Mouse (Mus musculus) frontal cortex, adult 2 months (tissue): ENCODE measurements at regions not wholly inside any gene's neighbourhood (a gene's known extent, or its start where the extent isn't known, plus 50 kb on each side); places are given as distances from the start of the nearest gene placed in this dataset.

ENCODE experiments used
- DNase-seq, 2 experiments: peaks; one replicate each; pipeline ENCODE4 v3.0.0; 2022; ENCODE audit warnings: low spot score in 1 of 2; ENCODE audit errors: extremely low spot score in 1 of 2

DNA sequence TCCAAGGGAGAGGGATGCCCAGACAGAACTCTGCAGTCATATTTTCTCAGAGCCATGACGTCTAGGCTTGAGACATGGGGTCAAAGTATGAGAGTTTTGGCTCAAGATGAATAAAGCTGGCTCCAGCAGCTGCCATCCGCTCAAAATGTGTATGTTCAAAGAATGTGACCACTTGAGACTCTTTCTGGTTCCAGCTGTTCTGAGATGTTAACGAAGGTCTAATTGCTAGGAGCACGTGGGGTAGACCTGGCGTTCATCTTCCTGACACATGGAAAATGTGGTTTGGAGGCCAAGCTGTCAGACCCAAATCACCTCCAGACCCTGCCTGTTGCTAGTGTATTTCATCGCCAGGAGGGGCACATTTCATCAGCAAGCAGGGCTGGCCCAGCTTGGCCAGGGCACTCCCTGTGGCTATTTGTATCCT lies 58.9 kb upstream of the Ankrd1 start:
- no peak for DNase-seq

DNA sequence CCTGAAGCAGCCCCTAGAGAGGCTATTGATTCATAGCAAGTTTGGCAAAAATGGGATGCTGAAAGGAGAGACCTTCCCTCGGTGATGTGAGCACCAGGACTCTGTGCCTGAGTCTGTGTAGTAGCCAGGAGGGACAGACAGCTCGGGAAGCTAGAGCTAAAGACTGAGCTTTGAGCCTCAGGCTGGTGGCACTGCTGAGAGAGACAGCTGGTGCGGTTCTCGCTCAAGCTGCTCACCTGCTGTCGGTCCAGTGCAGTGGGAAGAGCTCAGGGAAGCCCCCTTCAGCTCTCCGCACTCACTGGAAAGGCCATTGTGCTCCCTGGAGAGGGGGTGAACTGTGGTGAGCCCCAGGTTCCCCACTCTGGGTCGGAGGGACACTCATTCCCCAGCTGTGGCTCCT lies 60.4 kb upstream of the Ankrd1 start:
- no peak for DNase-seq

GRCm38 (mm10) chr19:36181535-36181934 lies 61.6 kb upstream of the Ankrd1 start:
- DNase-seq: no peak

DNA sequence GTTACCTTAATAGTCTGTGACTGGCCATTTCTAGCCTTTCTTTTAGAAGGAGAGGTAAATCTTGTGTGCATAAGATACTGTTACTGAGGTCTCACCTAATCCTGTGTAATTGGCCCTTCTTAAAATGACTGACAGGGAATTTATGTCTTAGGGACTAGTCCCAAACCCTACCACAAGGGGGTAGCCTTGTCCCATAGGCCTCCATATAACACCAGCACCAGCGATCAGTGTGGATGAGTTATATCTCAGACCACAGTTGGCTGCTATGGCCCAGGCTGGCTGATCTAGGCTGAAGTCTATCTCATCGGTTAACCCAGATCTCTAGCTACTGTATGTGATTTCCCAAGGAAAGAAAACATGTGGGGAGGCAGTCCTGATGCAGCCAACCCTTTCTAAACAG lies 63.2 kb upstream of the Ankrd1 start:
- peak; percentile 50 to 87 for DNase-seq

GRCm38 (mm10) chr19:36189662-36190061 lies 69.8 kb upstream of the Ankrd1 start:
- DNase-seq: no peak

DNA sequence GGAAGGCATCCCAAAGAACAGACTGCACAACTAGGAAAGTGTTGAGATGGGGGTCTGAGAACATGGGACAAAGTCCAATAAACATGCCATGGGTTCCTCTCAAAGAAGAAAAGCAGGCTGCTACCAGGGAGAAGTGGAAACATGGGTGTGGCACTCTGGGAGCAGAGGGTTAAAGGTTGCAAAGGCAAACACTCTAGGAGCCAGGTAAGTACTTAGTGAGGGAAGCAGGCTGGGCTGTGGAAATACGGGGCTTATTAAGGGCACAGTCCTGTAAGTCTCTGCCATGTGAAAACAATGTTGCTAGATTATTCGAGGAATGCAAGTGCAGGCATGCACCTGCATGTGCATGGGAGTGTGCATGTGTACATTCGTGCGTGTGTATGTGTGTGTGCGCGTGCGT lies 71.7 kb upstream of the Ankrd1 start:
- no peak for DNase-seq

- no peak for DNase-seq
Observed at GRCm38 (mm10) chr19:36204269-36204668, 84.4 kb upstream of the Ankrd1 start.

GRCm38 (mm10) chr19:36204965-36205718 lies 85.2 kb upstream of the Ankrd1 start:
- no peak for DNase-seq

GRCm38 (mm10) chr19:36207735-36208288 lies 87.9 kb upstream of the Ankrd1 start:
- DNase-seq: peak in 1 of 2 experiments; percentile 26

GRCm38 (mm10) chr19:36208419-36208818 lies 88.5 kb upstream of the Ankrd1 start:
- DNase-seq: peak in 1 of 2 experiments; percentile 33

- peak in 1 of 2 experiments; percentile 30 for DNase-seq
Observed at GRCm38 (mm10) chr19:36213461-36213860, 93.6 kb upstream of the Ankrd1 start.

DNA sequence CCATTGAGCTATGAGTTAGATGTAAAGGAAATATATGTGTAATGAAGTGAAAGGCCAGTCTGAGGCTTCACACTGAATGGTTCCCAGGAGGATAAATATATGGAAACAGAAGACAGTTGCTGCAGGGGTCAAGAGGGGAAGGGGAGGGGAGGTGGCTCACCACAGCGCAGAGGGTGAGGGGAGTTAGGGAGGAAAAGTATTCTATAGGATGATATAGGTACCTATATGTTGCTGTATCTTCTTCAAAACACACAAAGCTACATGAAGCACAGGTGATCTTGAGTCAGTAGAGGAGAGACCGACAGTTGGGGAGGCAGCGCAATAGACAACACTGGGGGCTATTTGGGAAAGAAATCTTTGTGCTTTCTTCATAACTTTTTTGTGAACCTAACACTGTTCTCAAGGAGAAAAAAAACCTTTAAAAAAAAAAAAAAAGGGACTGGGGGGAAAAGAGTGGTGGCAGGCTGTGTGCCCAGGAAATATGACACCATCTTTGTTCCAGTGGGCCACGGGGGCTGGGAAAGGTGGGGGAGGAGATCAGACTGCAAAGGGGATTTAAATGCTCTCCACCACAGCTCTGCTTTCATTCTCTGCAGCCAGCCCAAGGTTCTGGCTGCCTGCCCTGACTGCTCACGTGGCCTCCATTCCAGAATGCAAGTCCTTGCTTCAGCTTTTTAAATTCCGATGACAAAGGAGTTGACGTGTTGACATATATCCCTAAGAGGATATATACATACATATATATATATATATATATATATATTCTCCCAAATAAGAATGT lies 94.5 kb upstream of the Ankrd1 start:
- peak in 1 of 2 experiments; percentile 75 for DNase-seq

- DNase-seq: no peak
Observed at GRCm38 (mm10) chr19:36217177-36217576, 97.3 kb upstream of the Ankrd1 start.

GRCm38 (mm10) chr19:36217605-36218004 lies 97.7 kb upstream of the Ankrd1 start:
- DNase-seq: no peak

DNA sequence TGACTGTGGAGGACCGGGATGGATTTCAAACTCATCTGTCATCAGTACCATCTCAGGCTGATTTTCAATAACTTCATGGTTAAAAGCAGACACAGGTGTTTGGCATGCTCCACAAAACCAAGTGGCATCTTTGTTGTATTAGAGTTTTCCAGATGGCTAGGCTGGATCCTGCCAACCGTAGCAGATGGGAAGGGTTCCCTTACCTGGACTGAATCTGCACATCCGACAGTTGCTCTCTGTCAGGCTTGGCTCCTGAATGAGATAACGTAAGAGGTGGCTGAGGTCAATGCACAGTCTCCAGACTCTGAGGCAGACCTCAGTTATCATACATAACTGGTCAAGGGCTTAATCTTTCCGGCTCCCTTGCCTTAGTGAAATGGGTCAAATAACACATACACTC lies 99.0 kb upstream of the Ankrd1 start:
- DNase-seq: no peak

- DNase-seq: no peak
Observed at GRCm38 (mm10) chr19:36221104-36221503, 101.2 kb upstream of the Ankrd1 start.

- DNase-seq: no peak
Observed at GRCm38 (mm10) chr19:36221596-36221995, 101.7 kb upstream of the Ankrd1 start.

- no peak for DNase-seq
Observed at GRCm38 (mm10) chr19:36222198-36222597, 102.3 kb upstream of the Ankrd1 start.

- no peak for DNase-seq
Observed at GRCm38 (mm10) chr19:36224518-36224917, 104.6 kb upstream of the Ankrd1 start.

DNA sequence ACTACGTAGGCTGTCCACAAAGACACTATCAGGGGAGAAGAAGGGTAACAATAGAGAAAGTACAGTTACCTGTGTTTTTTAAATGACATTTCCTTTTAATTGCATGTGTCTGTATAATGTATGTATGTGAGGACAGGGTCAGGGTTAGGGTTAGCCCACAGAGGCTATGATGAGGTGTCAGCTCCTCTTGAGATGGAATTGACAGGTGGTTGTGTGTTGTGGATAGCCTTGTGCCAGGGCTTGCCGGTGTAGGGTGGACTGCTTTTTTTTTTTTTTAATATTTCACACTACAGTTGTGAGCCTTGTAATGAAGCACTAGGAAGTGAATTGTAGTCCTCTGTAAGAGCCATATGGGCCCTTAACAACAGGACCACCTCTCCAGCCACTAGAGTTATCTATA lies 105.7 kb upstream of the Ankrd1 start:
- DNase-seq: no peak

GRCm38 (mm10) chr19:36227418-36228160 lies 107.7 kb upstream of the Ankrd1 start:
- DNase-seq: no peak
